Mouse (Mus musculus) stomach, embryonic 16.5 days (tissue): Measurements from ENCODE around the gene Fbxl7. TPM values are rescaled to one million over a fixed set of nuclear protein-coding genes. Genes with fewer than 3 reads are reported as not detected.

Experiments
- ATAC-seq: fragments of 200-750 bp; cut with Nextera tagmentation; 2 replicates; pipeline ENCODE4 v1.8.0; 2017; ENCODE audit warnings: moderate number of reproducible peaks, moderate TSS enrichment; ENCODE audit not compliant: insufficient read depth, low FRiP score
- H3K27ac ChIP-seq: fragments of 300-500 bp; sonication (generic); 2 replicates; pipeline ENCODE4 v1.5.1; 2014; ENCODE audit warnings: low read length
- H3K27me3 ChIP-seq: fragments of 300-500 bp; sonication (generic); 2 replicates; pipeline ENCODE4 v1.6.1; 2014; ENCODE audit warnings: low read length, control low read depth, mixed read lengths; ENCODE audit not compliant: control insufficient read depth, insufficient read depth
- H3K36me3 ChIP-seq: fragments of 300-500 bp; sonication (generic); 2 replicates; pipeline ENCODE4 v1.6.1; 2014; ENCODE audit warnings: low read length; ENCODE audit not compliant: control insufficient read depth, insufficient read depth
- H3K4me1 ChIP-seq: fragments of 300-500 bp; sonication (generic); 2 replicates; pipeline ENCODE4 v1.6.1; 2014; ENCODE audit warnings: low read length, control low read depth, mixed read lengths; ENCODE audit not compliant: control insufficient read depth, insufficient read depth
- H3K4me2 ChIP-seq: fragments of 300-500 bp; sonication (generic); 2 replicates; pipeline ENCODE4 v1.6.1; 2014; ENCODE audit warnings: low read depth, low read length, mixed read lengths
- H3K4me3 ChIP-seq: fragments of 300-500 bp; sonication (generic); replicated peaks from 2 replicates; pipeline ENCODE4 v1.5.1; 2014; ENCODE audit warnings: mild to moderate bottlenecking, low read length
- H3K9ac ChIP-seq: fragments of 300-500 bp; sonication (generic); 2 replicates; pipeline ENCODE4 v1.6.1; 2014; ENCODE audit warnings: low read length
- H3K9me3 ChIP-seq: fragments of 300-500 bp; sonication (generic); replicated peaks from 2 replicates; pipeline ENCODE4 v1.6.1; 2016; ENCODE audit warnings: low read length, control low read depth; ENCODE audit not compliant: control insufficient read depth
- WGBS: fragments of 180-500 bp; shearing (Covaris S2); extraction: QIAGEN DNeasy Blood & Tissue Kit; methylation state at CpG from one replicate; pipeline ENCODE4 v1.1.7; 2014; 5-methylcytosine and 5-hydroxymethylcytosine counted together
- polyA plus RNA-seq: library from polyadenylated mRNA; unstranded; fragments of >200 nt; fragmentation: Nextera tagmentation; extraction: Ambion mirVana; gene quantifications from 2 replicates; pipeline ENCODE4 v1.2.1, GENCODE M21; 2015

The Fbxl7 gene
- polyA plus RNA-seq, 1 experiment from 2014 or later = 13.2 TPM

- 65% methylated on average over 3 of the region's 3 CpGs for WGBS
- H3K27me3 ChIP-seq = no peaks in the 10 kb centered on the region
- no peaks in the 10 kb centered on the region for H3K9me3 ChIP-seq
- ATAC-seq = no peak
- no peak overlapping the region for H3K27ac ChIP-seq
- H3K36me3 ChIP-seq = no peaks in the 10 kb centered on the region
- no peak overlapping the region for H3K9ac ChIP-seq
- H3K4me1 ChIP-seq = no peaks in the 10 kb centered on the region
- no peak overlapping the region for H3K4me2 ChIP-seq
- no peak overlapping the region for H3K4me3 ChIP-seq
These were observed 202.3 kb downstream of the Fbxl7 start for GRCm38 (mm10) chr15:26693075-26693474.

GRCm38 (mm10) chr15:26688472-26689104 is 206.8 kb downstream of the Fbxl7 start:
- WGBS = 37% methylated on average over 10 of the region's 10 CpGs
- no peak overlapping the region for H3K9ac ChIP-seq

GRCm38 (mm10) chr15:26687729-26688128 is 207.7 kb downstream of the Fbxl7 start:
- no peak for ATAC-seq
- no peak overlapping the region for H3K4me3 ChIP-seq
- no peaks in the 10 kb centered on the region; the same call in 1 of the 2 replicates for H3K4me1 ChIP-seq
- H3K9ac ChIP-seq = no peak overlapping the region
- H3K27ac ChIP-seq = no peak overlapping the region
- no peaks in the 10 kb centered on the region for H3K9me3 ChIP-seq
- no peak overlapping the region for H3K4me2 ChIP-seq
- 84% methylated on average over 7 of the region's 7 CpGs for WGBS
- H3K36me3 ChIP-seq = no peaks in the 10 kb centered on the region
- no peaks in the 10 kb centered on the region for H3K27me3 ChIP-seq

More at GRCm38 (mm10) chr15:26688472-26689104, 206.8 kb downstream of the Fbxl7 start:
- ATAC-seq = no peak
- H3K4me2 ChIP-seq = no peak overlapping the region
- H3K4me3 ChIP-seq = no peak overlapping the region
- no peaks in the 10 kb centered on the region for H3K27me3 ChIP-seq
- no peaks in the 10 kb centered on the region for H3K36me3 ChIP-seq
- no peak overlapping the region for H3K27ac ChIP-seq
- no peaks in the 10 kb centered on the region for H3K9me3 ChIP-seq
- H3K4me1 ChIP-seq = no peaks in the 10 kb centered on the region

- no peaks in the 10 kb centered on the region for H3K9me3 ChIP-seq
- WGBS = 69% methylated on average over 9 of the region's 9 CpGs
- no peaks in the 10 kb centered on the region; the same call in 1 of the 2 replicates for H3K4me1 ChIP-seq
- H3K27me3 ChIP-seq = no peaks in the 10 kb centered on the region
- H3K4me3 ChIP-seq = no peak overlapping the region
- no peak overlapping the region for H3K9ac ChIP-seq
- H3K36me3 ChIP-seq = no peaks in the 10 kb centered on the region
- no peak for ATAC-seq
- H3K4me2 ChIP-seq = no peak overlapping the region
- no peak overlapping the region for H3K27ac ChIP-seq
These were observed 213.1 kb downstream of the Fbxl7 start for GRCm38 (mm10) chr15:26682279-26682678.

- no peak overlapping the region for H3K27ac ChIP-seq
- no peaks in the 10 kb centered on the region for H3K36me3 ChIP-seq
- H3K4me1 ChIP-seq = no peaks in the 10 kb centered on the region
- H3K4me2 ChIP-seq = no peak overlapping the region
- H3K9me3 ChIP-seq = no peaks in the 10 kb centered on the region
- H3K9ac ChIP-seq = no peak overlapping the region
- ATAC-seq = no peak
- no peak overlapping the region for H3K4me3 ChIP-seq
- no peaks in the 10 kb centered on the region for H3K27me3 ChIP-seq
- WGBS = 52% methylated on average over 5 of the region's 5 CpGs
These were observed 222.0 kb downstream of the Fbxl7 start for GRCm38 (mm10) chr15:26673239-26673859.

- Histone ChIP-seq H3K27me3 (no peaks in the 10 kb centered on the region), H3K9ac (no peak overlapping the region), H3K27ac (no peak overlapping the region), H3K4me1 (no peaks in the 10 kb centered on the region), H3K9me3 (no peaks in the 10 kb centered on the region), H3K4me3 (no peak overlapping the region), H3K4me2 (no peak overlapping the region), H3K36me3 (no peaks in the 10 kb centered on the region)
- no peak for ATAC-seq
- 57% methylated on average over 8 of the region's 8 CpGs for WGBS
These were observed 240.4 kb downstream of the Fbxl7 start for GRCm38 (mm10) chr15:26654988-26655387.

- WGBS = 83% methylated on average over 4 of the region's 4 CpGs
- ATAC-seq = no peak
- H3K27me3 ChIP-seq = no peaks in the 10 kb centered on the region
These were observed 252.8 kb downstream of the Fbxl7 start for GRCm38 (mm10) chr15:26642563-26642962.

GRCm38 (mm10) chr15:26639726-26640125 is 255.7 kb downstream of the Fbxl7 start:
- no peaks in the 10 kb centered on the region for H3K36me3 ChIP-seq
- H3K27me3 ChIP-seq = no peaks in the 10 kb centered on the region
- no peaks in the 10 kb centered on the region for H3K4me1 ChIP-seq
- H3K9ac ChIP-seq = no peak overlapping the region
- H3K27ac ChIP-seq = no peak overlapping the region
- 61% methylated on average over 7 of the region's 7 CpGs for WGBS
- no peaks in the 10 kb centered on the region for H3K9me3 ChIP-seq
- no peak overlapping the region for H3K4me2 ChIP-seq
- no peak overlapping the region for H3K4me3 ChIP-seq
- no peak for ATAC-seq

More at GRCm38 (mm10) chr15:26642563-26642962, 252.8 kb downstream of the Fbxl7 start:
- Histone ChIP-seq H3K4me2 (no peak overlapping the region), H3K4me3 (no peak overlapping the region), H3K4me1 (no peaks in the 10 kb centered on the region), H3K27ac (no peak overlapping the region), H3K36me3 (no peaks in the 10 kb centered on the region), H3K9ac (no peak overlapping the region), H3K9me3 (no peaks in the 10 kb centered on the region)

GRCm38 (mm10) chr15:26635591-26635990 is 259.8 kb downstream of the Fbxl7 start:
- H3K4me2 ChIP-seq = no peak overlapping the region
- H3K9me3 ChIP-seq = no peaks in the 10 kb centered on the region
- no peak for ATAC-seq
- H3K36me3 ChIP-seq = no peaks in the 10 kb centered on the region
- H3K4me3 ChIP-seq = no peak overlapping the region
- no peak overlapping the region for H3K9ac ChIP-seq
- no peak overlapping the region for H3K27ac ChIP-seq
- H3K4me1 ChIP-seq = no peaks in the 10 kb centered on the region
- 75% methylated on average over 5 of the region's 5 CpGs for WGBS
- no peaks in the 10 kb centered on the region for H3K27me3 ChIP-seq
